Mouse (Mus musculus) MEL (cell line): ENCODE measurements at regions not wholly inside any gene's neighbourhood (a gene's known extent, or its start where the extent isn't known, plus 50 kb on each side); places are given as distances from the start of the nearest gene placed in this dataset.

ENCODE experiments used
- KAT2A ChIP-seq: conservative IDR thresholded peaks from 2 replicates; pipeline ENCODE4 v1.6.1; 2012; ENCODE audit warnings: low read depth, low read length, improper control_type of control experiment, inconsistent platforms
- MAFK ChIP-seq: IDR thresholded peaks from 2 replicates; pipeline ENCODE4 v1.6.1; 2011; ENCODE audit warnings: low read depth, mild to moderate bottlenecking, low read length, improper control_type of control experiment, borderline replicate concordance
- NRF1 ChIP-seq: IDR thresholded peaks from 2 replicates; pipeline ENCODE4 v1.6.1; 2014; ENCODE audit warnings: low read depth, mild to moderate bottlenecking, inconsistent platforms, low read length, improper control_type of control experiment, moderate library complexity; ENCODE audit not compliant: poor library complexity, insufficient read depth, severe bottlenecking
- POLR2A ChIP-seq, 2 experiments: IDR thresholded peaks; 2 replicates each; pipeline ENCODE4 v1.6.1; 2011 to 2012; ENCODE audit warnings: low read length in 2 of 2, mild to moderate bottlenecking in 2 of 2, control low read depth in 1 of 2, improper control_type of control experiment in 1 of 2, low read depth in 1 of 2, moderate library complexity in 1 of 2; ENCODE audit not compliant: control insufficient read depth in 1 of 2, insufficient read depth in 1 of 2, poor library complexity in 1 of 2
- SMC3 ChIP-seq: IDR thresholded peaks from 2 replicates; pipeline ENCODE4 v1.6.1; 2011; ENCODE audit warnings: low read depth, low read length, improper control_type of control experiment
- ZNF384 ChIP-seq: IDR thresholded peaks from 2 replicates; pipeline ENCODE4 v1.6.1; 2012; ENCODE audit warnings: low read depth, mild to moderate bottlenecking, inconsistent platforms, low read length, improper control_type of control experiment

GRCm38 (mm10) chr14:76671023-76671422 is 114.3 kb upstream of the Serp2 start:
- TF ChIP-seq POLR2A (IDR thresholded peaks at IDR 0.05; ENCODE audit: control insufficient read depth in 1 of 2, insufficient read depth in 1 of 2, low read depth in 1 of 2, low read length in 2 of 2, poor library complexity in 1 of 2), result no peak
- no peak for TF ChIP-seq KAT2A
- no peak for TF ChIP-seq MAFK
- TF ChIP-seq ZNF384, result no peak
- TF ChIP-seq NRF1, result no peak
- TF ChIP-seq SMC3, result no peak
